Mouse (Mus musculus) lung, postnatal 0 days (tissue): ENCODE results near the gene Socs4.

Experiments
- CTCF ChIP-seq: IDR thresholded peaks from 2 replicates; pipeline ENCODE4 v1.5.1; 2016; ENCODE audit warnings: antibody characterized with exemption, mild to moderate bottlenecking
- EP300 ChIP-seq: IDR thresholded peaks from 2 replicates; pipeline ENCODE4 v1.6.1; 2016; ENCODE audit warnings: antibody characterized with exemption, mild to moderate bottlenecking, control low read depth

DNA sequence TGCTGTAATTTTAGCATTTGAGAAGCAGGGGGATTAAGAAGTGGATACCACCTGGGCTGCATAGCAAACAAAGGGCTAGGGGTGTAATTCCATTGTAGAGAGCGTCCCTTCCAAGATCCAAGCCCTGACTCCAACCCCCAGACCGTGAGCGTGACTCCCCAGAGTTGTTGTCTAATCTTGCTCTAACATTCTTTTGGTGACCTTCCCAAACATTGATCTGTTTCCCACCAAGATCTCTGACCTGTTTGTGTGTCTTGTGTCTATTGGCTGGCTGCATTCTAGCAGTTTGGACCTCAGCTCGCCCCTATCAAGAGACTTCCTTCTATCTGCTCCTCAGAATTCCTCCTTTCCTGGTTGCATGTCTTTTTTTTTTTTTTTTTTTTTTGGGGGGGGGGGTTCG, 10.3 kb downstream of the Socs4 start:
- no peak for TF ChIP-seq CTCF
- TF ChIP-seq EP300 = no peak
